Mouse (Mus musculus) urinary bladder, postnatal 25 days (tissue): ENCODE data around the gene Hmgcs1.
"Not testable (repeated sequence)": the region's sequence is repeated elsewhere in the genome, so short reads cannot be mapped to it uniquely, and the experiment has no call there.

Experiments
- DNase-seq: peaks from one replicate; pipeline ENCODE4 v3.0.0; 2022; ENCODE audit warnings: low spot score

Hmgcs1 gene

GRCm38 (mm10) chr13:119706278-119706880 lies 16.2 kb downstream of the Hmgcs1 start:
- DNase-seq, result not testable (repeated sequence)

- no peak for DNase-seq
Observed at GRCm38 (mm10) chr13:119706953-119707352, 16.8 kb downstream of the Hmgcs1 start.

- no peak for DNase-seq
Observed at GRCm38 (mm10) chr13:119707906-119708305, 17.7 kb downstream of the Hmgcs1 start.

GRCm38 (mm10) chr13:119708941-119709340 lies 18.8 kb downstream of the Hmgcs1 start:
- DNase-seq, result no peak

- no peak for DNase-seq
Observed at GRCm38 (mm10) chr13:119709388-119710267, 19.4 kb downstream of the Hmgcs1 start.

GRCm38 (mm10) chr13:119710268-119710610 lies 20.1 kb downstream of the Hmgcs1 start:
- DNase-seq, result no peak

- DNase-seq, result no peak
Observed at GRCm38 (mm10) chr13:119712463-119712862, 22.3 kb downstream of the Hmgcs1 start.

GRCm38 (mm10) chr13:119713107-119713787 lies 23.1 kb downstream of the Hmgcs1 start:
- no peak for DNase-seq

GRCm38 (mm10) chr13:119713821-119714220 lies 23.6 kb downstream of the Hmgcs1 start:
- no peak for DNase-seq

- DNase-seq, result no peak
Observed at GRCm38 (mm10) chr13:119716105-119716504, 25.9 kb downstream of the Hmgcs1 start.

GRCm38 (mm10) chr13:119722447-119722846 lies 32.3 kb downstream of the Hmgcs1 start:
- no peak for DNase-seq

GRCm38 (mm10) chr13:119723368-119723767 lies 33.2 kb downstream of the Hmgcs1 start:
- DNase-seq, result no peak

- no peak for DNase-seq
Observed at GRCm38 (mm10) chr13:119724541-119724940, 34.4 kb downstream of the Hmgcs1 start.

GRCm38 (mm10) chr13:119727608-119728387 lies 37.6 kb downstream of the Hmgcs1 start:
- DNase-seq, result no peak

- no peak for DNase-seq
Observed at GRCm38 (mm10) chr13:119729406-119729805, 39.2 kb downstream of the Hmgcs1 start.

GRCm38 (mm10) chr13:119731448-119731847 lies 41.3 kb downstream of the Hmgcs1 start:
- no peak for DNase-seq

- no peak for DNase-seq
Observed at GRCm38 (mm10) chr13:119741390-119742237, 51.4 kb downstream of the Hmgcs1 start.

GRCm38 (mm10) chr13:119742711-119743415 lies 52.7 kb downstream of the Hmgcs1 start:
- DNase-seq, result no peak

- DNase-seq, result no peak
Observed at GRCm38 (mm10) chr13:119743470-119743869, 53.3 kb downstream of the Hmgcs1 start.

GRCm38 (mm10) chr13:119746930-119747329 lies 56.8 kb downstream of the Hmgcs1 start:
- no peak for DNase-seq
